Mouse (Mus musculus) hindbrain, postnatal 0 days (tissue): ENCODE data around the gene Madd. TPM values are rescaled to one million over a fixed set of nuclear protein-coding genes. Genes with fewer than 3 reads are reported as not detected.

Source experiments
- ATAC-seq: fragments of 200-750 bp; cut with Nextera tagmentation; 2 replicates; pipeline ENCODE4 v1.8.0; 2017; ENCODE audit warnings: mild to moderate bottlenecking, moderate TSS enrichment, moderate library complexity
- DNase-seq: peaks from one replicate; pipeline ENCODE4 v3.0.0-alpha.2; 2015; ENCODE audit warnings: low spot score
- H3K27ac ChIP-seq: fragments of 300-500 bp; sonication (generic); 2 replicates; pipeline ENCODE4 v1.5.1; 2014; ENCODE audit warnings: mild to moderate bottlenecking
- H3K27me3 ChIP-seq: fragments of 300-500 bp; sonication (generic); 2 replicates; pipeline ENCODE4 v1.6.1; 2014; ENCODE audit warnings: low read length, mixed read lengths; ENCODE audit not compliant: insufficient read depth
- H3K36me3 ChIP-seq: fragments of 300-500 bp; sonication (generic); 2 replicates; pipeline ENCODE4 v1.6.1; 2014; ENCODE audit warnings: low read length, mixed read lengths; ENCODE audit not compliant: insufficient read depth
- H3K4me1 ChIP-seq: fragments of 300-500 bp; sonication (generic); 2 replicates; pipeline ENCODE4 v1.6.1; 2014; ENCODE audit warnings: antibody characterized with exemption, low read length, mixed read lengths; ENCODE audit not compliant: insufficient read depth
- H3K4me2 ChIP-seq: fragments of 300-500 bp; sonication (generic); 2 replicates; pipeline ENCODE4 v1.6.1; 2014; ENCODE audit warnings: low read depth, mild to moderate bottlenecking, low read length, moderate library complexity, mixed read lengths
- H3K4me3 ChIP-seq: fragments of 300-500 bp; sonication (generic); 2 replicates; pipeline ENCODE4 v1.5.1; 2014; ENCODE audit warnings: low read length
- H3K9ac ChIP-seq: fragments of 300-500 bp; sonication (generic); replicated peaks from 2 replicates; pipeline ENCODE4 v1.6.1; 2014; ENCODE audit warnings: mild to moderate bottlenecking, low read length, moderate library complexity, mixed read lengths
- H3K9me3 ChIP-seq: fragments of 300-500 bp; sonication (generic); 2 replicates; pipeline ENCODE4 v1.6.1; 2016; ENCODE audit warnings: low read length, mixed read lengths
- CTCF ChIP-seq: IDR thresholded peaks from 2 replicates; pipeline ENCODE4 v1.5.1; 2016; ENCODE audit warnings: antibody characterized with exemption, control low read depth, low read depth
- WGBS: fragments of 180-500 bp; shearing (Covaris S2); extraction: QIAGEN DNeasy Blood & Tissue Kit; methylation state at CpG from one replicate; pipeline ENCODE4 v1.1.7; 2014; 5-methylcytosine and 5-hydroxymethylcytosine counted together
- polyA plus RNA-seq: library from polyadenylated mRNA; unstranded; fragments of >200 nt; fragmentation: Nextera tagmentation; extraction: Ambion mirVana; gene quantifications from 2 replicates; pipeline ENCODE4 v1.2.1, GENCODE M21; 2015
- total RNA-seq: library from RNA; depleted of rRNA; stranded (reverse); fragments of >200 nt; gene quantifications from 2 replicates; pipeline ENCODE4 v1.2.3, GENCODE M21; 2014

Madd gene
- total and polyA plus RNA-seq, 2 experiments from 2014 or later: 31.3 to 64.2 TPM

GRCm38 (mm10) chr2:91176234-91176633 lies 7.4 kb downstream of the Madd start:
- 80% methylated on average over 6 of the region's 6 CpGs for WGBS
- no peak for TF ChIP-seq CTCF
- no peak overlapping the region for H3K4me2 ChIP-seq
- no peak overlapping the region for H3K27ac ChIP-seq
- H3K27me3 ChIP-seq: no peaks in the 10 kb centered on the region
- H3K4me3 ChIP-seq: no peak overlapping the region
- DNase-seq: no peak
- 0 out of 2 replicates have a peak, but pooled peaks cover 6% of the 10 kb centered on the region for H3K4me1 ChIP-seq
- H3K9ac ChIP-seq: no peak overlapping the region
- ATAC-seq: no peak
- no peaks in the 10 kb centered on the region for H3K9me3 ChIP-seq
- H3K36me3 ChIP-seq: peaks cover 53% of the 10 kb centered on the region

DNA sequence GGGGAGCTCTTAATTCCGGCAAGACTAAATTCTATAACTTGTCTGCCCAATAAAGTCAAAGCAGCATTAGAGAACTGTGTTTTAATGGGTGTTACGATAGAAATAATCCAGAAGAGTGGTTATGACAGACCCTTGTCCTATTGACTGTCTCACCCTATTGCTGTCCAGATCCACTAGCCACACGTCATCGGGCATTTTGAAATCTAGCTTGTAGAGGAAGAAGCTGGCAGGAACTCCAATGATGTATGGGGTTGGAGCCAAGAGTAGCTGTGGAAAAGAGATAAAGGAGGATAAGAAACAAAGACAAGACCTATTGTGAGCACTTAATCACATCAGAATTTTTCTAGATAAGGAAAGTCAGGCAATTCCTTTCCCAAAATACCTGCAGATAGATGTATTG lies 8.1 kb downstream of the Madd start:
- H3K36me3 ChIP-seq: peaks cover 56% of the 10 kb centered on the region
- ATAC-seq (no peak), DNase-seq (no peak)
- WGBS: 87% methylated on average over 4 of the region's 4 CpGs
- H3K9ac ChIP-seq: no peak overlapping the region
- no peak overlapping the region for H3K4me3 ChIP-seq
- H3K4me1 ChIP-seq: 0 out of 2 replicates have a peak, but pooled peaks cover 6% of the 10 kb centered on the region
- no peaks in the 10 kb centered on the region for H3K9me3 ChIP-seq
- H3K27me3 ChIP-seq: no peaks in the 10 kb centered on the region
- TF ChIP-seq CTCF: no peak
- no peak overlapping the region for H3K27ac ChIP-seq
- H3K4me2 ChIP-seq: no peak overlapping the region

GRCm38 (mm10) chr2:91169587-91170322 lies 13.9 kb downstream of the Madd start:
- Histone ChIP-seq H3K4me1 (no peaks in the 10 kb centered on the region), H3K27ac (no peak overlapping the region), H3K27me3 (no peaks in the 10 kb centered on the region), H3K9me3 (no peaks in the 10 kb centered on the region), H3K4me3 (no peak overlapping the region), H3K4me2 (no peak overlapping the region), H3K9ac (no peak overlapping the region), H3K36me3 (peaks cover 78% of the 10 kb centered on the region)
- 83% methylated on average over 25 of the region's 25 CpGs for WGBS
- ATAC-seq: no peak
- DNase-seq: no peak
- TF ChIP-seq CTCF: no peak

- Histone ChIP-seq H3K4me2 (no peak overlapping the region), H3K27ac (no peak overlapping the region), H3K27me3 (no peaks in the 10 kb centered on the region), H3K9me3 (no peaks in the 10 kb centered on the region), H3K36me3 (peaks cover 78% of the 10 kb centered on the region), H3K4me1 (no peaks in the 10 kb centered on the region), H3K4me3 (no peak overlapping the region), H3K9ac (no peak overlapping the region)
- DNase-seq: no peak
- no peak for ATAC-seq
- TF ChIP-seq CTCF: no peak
- 77% methylated on average over 4 of the region's 4 CpGs for WGBS
Measured at GRCm38 (mm10) chr2:91167629-91168028, 16.0 kb downstream of the Madd start.

DNA sequence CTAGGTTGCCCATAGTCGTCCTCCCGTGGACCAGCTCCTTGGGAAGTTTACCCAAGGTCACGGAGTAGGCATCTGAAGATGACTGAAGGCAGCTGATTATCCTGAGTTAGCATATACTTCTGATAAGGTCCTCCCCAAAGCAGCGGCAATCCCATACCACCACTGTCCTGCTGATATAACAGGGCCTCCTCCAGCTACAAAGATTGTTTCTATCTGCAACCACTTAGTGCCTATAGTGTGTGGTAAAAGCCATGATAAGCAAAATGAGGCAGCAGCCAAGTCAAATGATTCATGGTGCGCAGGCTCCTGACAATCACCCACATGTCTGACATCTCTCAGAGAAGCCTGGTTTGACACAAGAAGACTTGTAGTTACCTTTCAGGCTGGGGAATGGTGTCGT lies 18.6 kb downstream of the Madd start:
- no peak overlapping the region for H3K9ac ChIP-seq
- H3K4me2 ChIP-seq: no peak overlapping the region
- TF ChIP-seq CTCF: no peak
- no peak for DNase-seq
- H3K36me3 ChIP-seq: peaks cover 86% of the 10 kb centered on the region
- no peaks in the 10 kb centered on the region for H3K9me3 ChIP-seq
- H3K4me3 ChIP-seq: no peak overlapping the region
- no peaks in the 10 kb centered on the region for H3K27me3 ChIP-seq
- no peaks in the 10 kb centered on the region for H3K4me1 ChIP-seq
- ATAC-seq: no peak
- 94% methylated on average over 6 of the region's 6 CpGs for WGBS
- H3K27ac ChIP-seq: no peak overlapping the region

DNA sequence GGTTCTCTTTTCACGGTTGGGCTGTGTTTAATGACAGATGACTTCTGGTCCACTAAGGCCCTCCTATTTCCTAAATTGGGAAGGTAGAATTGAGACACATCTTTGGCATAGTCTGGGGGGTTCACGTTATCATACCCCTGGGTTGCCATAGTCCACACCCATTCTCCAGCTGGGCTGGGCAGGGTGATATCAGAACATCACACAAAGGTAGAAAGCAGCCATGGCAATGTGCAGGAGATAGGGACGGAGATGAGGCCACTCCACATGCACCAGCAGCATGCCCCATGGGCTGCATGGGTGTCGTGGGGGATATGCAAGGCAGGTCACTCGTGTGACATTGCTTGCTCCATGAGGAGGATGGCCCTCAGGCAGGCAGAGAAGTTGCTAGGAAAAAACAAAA lies 20.1 kb downstream of the Madd start:
- WGBS: 91% methylated on average over 5 of the region's 5 CpGs
- H3K9ac ChIP-seq: no peak overlapping the region
- TF ChIP-seq CTCF: no peak
- H3K27ac ChIP-seq: no peak overlapping the region
- H3K4me1 ChIP-seq: no peaks in the 10 kb centered on the region
- peaks cover 79% of the 10 kb centered on the region for H3K36me3 ChIP-seq
- ATAC-seq (no peak), DNase-seq (no peak)
- no peaks in the 10 kb centered on the region for H3K27me3 ChIP-seq
- no peaks in the 10 kb centered on the region for H3K9me3 ChIP-seq
- no peak overlapping the region for H3K4me3 ChIP-seq
- no peak overlapping the region for H3K4me2 ChIP-seq

- WGBS: 89% methylated on average over 4 of the region's 4 CpGs
- H3K4me3 ChIP-seq: no peak overlapping the region
- no peak for ATAC-seq
- no peak overlapping the region for H3K4me2 ChIP-seq
- H3K9ac ChIP-seq: no peak overlapping the region
- DNase-seq: no peak
- H3K36me3 ChIP-seq: peaks cover 77% of the 10 kb centered on the region
- TF ChIP-seq CTCF: no peak
- no peaks in the 10 kb centered on the region for H3K4me1 ChIP-seq
- H3K27me3 ChIP-seq: no peaks in the 10 kb centered on the region
- H3K27ac ChIP-seq: no peak overlapping the region
- no peaks in the 10 kb centered on the region for H3K9me3 ChIP-seq
Measured at GRCm38 (mm10) chr2:91162952-91163351, 20.7 kb downstream of the Madd start.
